Mouse (Mus musculus): ENCODE results near the gene Slc4a7. TPM values are rescaled to one million over a fixed set of nuclear protein-coding genes. Genes with fewer than 3 reads are reported as not detected.
A peak's percentile ranks its signal among the peaks of the same experiment; 100 is the strongest.
"Not testable (repeated sequence)": the region's sequence is repeated elsewhere in the genome, so short reads cannot be mapped to it uniquely, and the experiment has no call there.

Slc4a7 gene
- total RNA-seq, 1 experiment from 2014 or later, result 172 TPM

DNA sequence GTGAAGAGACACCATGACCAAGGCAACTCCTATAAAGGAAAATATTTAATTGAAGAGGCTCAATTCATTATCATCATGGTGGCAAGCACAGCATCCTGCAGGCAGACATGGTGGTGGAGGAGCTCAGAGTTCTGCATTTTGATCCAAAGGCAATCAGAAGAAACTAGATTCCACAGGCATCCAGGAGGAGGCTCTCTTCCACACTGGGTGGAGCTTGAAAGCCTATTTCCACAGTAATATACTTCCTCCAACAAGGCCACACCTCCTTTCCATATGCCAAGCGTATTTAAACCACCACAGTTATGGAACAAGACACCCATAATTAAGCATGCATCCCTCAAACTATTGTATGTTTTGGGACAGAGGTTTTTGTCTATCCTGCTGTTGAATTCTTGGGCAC, 84.9 kb downstream of the Slc4a7 start:
- ATAC-seq (ENCODE audit: extremely low read depth, insufficient number of reproducible peaks, low FRiP score, poor library complexity, severe bottlenecking), result no peak

- ATAC-seq (ENCODE audit: extremely low read depth, insufficient number of reproducible peaks, low FRiP score, poor library complexity, severe bottlenecking), result no peak
Observed at GRCm38 (mm10) chr14:14789840-14790470, 87.9 kb downstream of the Slc4a7 start.

GRCm38 (mm10) chr14:14799861-14800260, 97.8 kb downstream of the Slc4a7 start:
- no peak for ATAC-seq (ENCODE audit: extremely low read depth, insufficient number of reproducible peaks, low FRiP score, poor library complexity, severe bottlenecking)

GRCm38 (mm10) chr14:14800332-14800731, 98.3 kb downstream of the Slc4a7 start:
- peak; percentile 78 for ATAC-seq (ENCODE audit: extremely low read depth, insufficient number of reproducible peaks, low FRiP score, poor library complexity, severe bottlenecking)

GRCm38 (mm10) chr14:14800810-14801209, 98.7 kb downstream of the Slc4a7 start:
- ATAC-seq (ENCODE audit: extremely low read depth, insufficient number of reproducible peaks, low FRiP score, poor library complexity, severe bottlenecking), result peak; percentile 14; the same call in 1 of the 2 replicates

DNA sequence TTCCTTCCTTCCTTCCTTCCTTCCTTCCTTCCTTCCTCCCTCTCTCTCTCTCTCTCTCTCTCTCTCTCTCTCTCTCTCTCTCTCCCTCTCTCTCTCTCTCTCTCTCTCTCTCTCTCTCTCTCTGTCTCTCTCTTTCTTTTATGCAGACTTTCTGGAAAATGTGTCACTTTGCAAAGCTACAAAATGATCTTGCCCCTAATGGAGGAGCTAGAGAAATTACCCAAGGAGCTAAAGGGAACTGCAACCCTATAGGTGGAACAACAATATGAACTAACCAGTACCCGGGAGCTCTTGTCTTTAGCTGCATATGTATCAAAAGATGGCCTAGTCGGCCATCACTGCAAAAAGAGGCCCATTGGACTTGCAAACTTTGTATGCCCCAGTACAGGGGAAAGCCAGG, 101.0 kb downstream of the Slc4a7 start, which contains the start of gene Nek10:
Nek10 (plus strand) TSS at position 301 of the 400 bp plus-strand sequence.
- not testable (repeated sequence) for ATAC-seq (ENCODE audit: extremely low read depth, insufficient number of reproducible peaks, low FRiP score, poor library complexity, severe bottlenecking)

DNA sequence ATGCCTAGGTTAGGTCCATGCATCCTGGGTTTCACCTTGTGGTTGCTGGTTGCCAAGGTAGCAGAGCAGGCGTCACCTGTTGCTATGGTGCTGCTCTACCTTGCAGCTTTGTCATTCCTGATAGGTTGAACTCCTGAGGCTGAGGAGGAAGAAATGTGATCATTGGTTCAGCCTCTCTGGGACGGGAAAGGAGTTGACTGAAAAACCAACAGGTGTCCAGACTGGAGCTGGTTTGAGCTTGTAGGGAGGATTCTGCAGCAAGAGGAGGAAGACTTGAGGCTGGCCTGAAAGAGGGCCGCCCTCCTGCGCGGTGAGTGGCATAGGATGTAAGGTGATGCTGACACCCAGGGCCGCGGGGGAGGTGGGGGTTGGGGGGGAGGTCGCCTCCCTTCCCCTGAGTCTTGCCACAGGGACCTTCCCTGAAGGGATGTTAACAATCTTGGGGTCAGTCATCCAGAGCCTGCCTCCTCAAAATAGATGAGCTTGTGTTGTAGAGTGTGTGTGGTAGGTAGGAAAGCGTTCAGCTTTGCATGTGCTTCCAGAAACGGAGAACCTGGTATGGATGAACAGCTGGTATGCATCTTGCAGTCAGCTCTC, 101.9 kb downstream of the Slc4a7 start:
- ATAC-seq (ENCODE audit: extremely low read depth, insufficient number of reproducible peaks, low FRiP score, poor library complexity, severe bottlenecking), result no peak

- ATAC-seq (ENCODE audit: extremely low read depth, insufficient number of reproducible peaks, low FRiP score, poor library complexity, severe bottlenecking), result peak; percentile 65
Observed at GRCm38 (mm10) chr14:14804518-14805212, 102.6 kb downstream of the Slc4a7 start.

DNA sequence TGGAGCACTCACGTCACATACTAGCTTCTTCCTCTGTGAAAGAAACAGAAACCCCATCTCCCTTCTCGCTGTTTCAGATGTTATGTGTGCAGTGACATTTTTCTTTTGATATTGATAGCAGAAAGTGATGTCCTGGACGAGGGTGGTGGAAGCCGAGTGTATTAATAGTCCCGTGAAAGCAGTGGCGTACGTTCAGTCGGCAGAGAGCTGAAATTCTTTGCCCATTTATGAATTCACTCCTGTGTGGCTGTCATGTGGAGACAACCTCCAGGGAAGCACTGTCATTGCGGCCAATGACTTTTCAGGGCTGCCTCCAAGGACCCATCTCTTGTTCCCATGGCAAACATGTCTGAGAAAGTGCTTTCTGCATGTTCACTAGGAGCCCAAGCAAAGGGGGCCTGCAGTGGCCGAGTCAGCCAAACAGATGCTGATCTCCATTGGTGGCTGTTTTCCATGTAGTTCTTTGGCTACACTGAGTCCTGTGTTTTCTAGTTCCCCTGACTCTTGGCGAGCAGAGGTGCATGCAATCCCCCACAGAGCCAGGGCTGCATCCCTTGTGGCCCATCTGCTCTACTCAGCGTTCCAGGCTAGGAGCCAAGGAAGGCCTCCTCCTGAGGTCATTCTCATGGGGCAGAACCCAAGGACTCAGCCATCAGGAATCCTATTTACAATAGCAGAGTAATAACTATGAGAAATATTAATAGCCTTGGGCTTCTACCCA, 130.6 kb downstream of the Slc4a7 start:
- no peak for ATAC-seq (ENCODE audit: extremely low read depth, insufficient number of reproducible peaks, low FRiP score, poor library complexity, severe bottlenecking)

DNA sequence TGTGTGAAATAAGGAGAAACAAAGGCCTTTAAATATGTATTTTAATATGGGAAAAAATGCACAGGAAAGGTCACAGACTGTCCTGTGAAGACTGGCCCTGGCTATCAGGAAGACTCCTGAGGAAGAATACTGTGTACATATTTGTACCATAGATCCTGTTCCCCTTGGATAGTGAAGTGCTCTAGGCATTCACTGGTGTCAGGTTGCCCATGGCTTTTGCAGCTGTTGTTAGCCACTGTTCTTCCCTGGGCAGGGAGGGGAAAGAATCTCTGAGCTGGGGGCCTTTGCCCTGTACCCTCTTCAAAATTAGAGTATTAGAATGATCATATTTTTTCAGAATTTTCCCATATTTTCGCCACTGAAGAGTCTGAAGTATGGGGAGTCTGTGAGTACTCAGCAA, 131.4 kb downstream of the Slc4a7 start:
- no peak for ATAC-seq (ENCODE audit: extremely low read depth, insufficient number of reproducible peaks, low FRiP score, poor library complexity, severe bottlenecking)

GRCm38 (mm10) chr14:14834266-14834665, 132.2 kb downstream of the Slc4a7 start:
- no peak for ATAC-seq (ENCODE audit: extremely low read depth, insufficient number of reproducible peaks, low FRiP score, poor library complexity, severe bottlenecking)

- no peak for ATAC-seq (ENCODE audit: extremely low read depth, insufficient number of reproducible peaks, low FRiP score, poor library complexity, severe bottlenecking)
Observed at GRCm38 (mm10) chr14:14837627-14838026, 135.5 kb downstream of the Slc4a7 start.

DNA sequence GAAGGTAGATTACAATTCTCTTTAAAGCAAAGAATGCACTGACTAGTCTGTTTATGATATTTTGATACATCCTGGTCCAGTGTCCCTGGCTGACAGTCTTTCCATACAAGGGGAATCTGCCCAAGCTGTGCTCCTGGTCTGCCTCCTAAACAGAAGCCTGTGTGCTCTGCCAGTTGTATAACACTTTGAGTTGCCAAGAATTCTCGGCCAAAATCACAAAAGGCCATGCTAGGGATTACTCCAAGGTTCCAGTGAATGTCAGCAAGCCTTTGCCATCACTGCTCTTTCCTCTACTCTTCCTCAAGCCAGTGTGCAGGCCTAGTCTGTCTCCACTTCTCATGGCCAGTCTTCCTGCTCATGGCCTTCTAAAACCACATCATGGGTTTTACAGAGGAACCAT, 136.0 kb downstream of the Slc4a7 start:
- ATAC-seq (ENCODE audit: extremely low read depth, insufficient number of reproducible peaks, low FRiP score, poor library complexity, severe bottlenecking), result no peak

GRCm38 (mm10) chr14:14842734-14843530, 140.9 kb downstream of the Slc4a7 start:
- no peak for ATAC-seq (ENCODE audit: extremely low read depth, insufficient number of reproducible peaks, low FRiP score, poor library complexity, severe bottlenecking)

Other genes starting within 250 kb of the Slc4a7 start
- 0.12 and 0.35 TPM in 2 replicates for gene Nek10, start 101.1 kb downstream of the Slc4a7 start, total RNA-seq (2017)

All from neutrophil, adult 5-6 weeks (primary cell).